Mouse (Mus musculus) intestine, embryonic 16.5 days (tissue): ENCODE measurements around the gene Klf12. TPM values are rescaled to one million over a fixed set of nuclear protein-coding genes. Genes with fewer than 3 reads are reported as not detected.
"Not testable (repeated sequence)": the region's sequence is repeated elsewhere in the genome, so short reads cannot be mapped to it uniquely, and the experiment has no call there.

Experiments
- ATAC-seq: fragments of 200-750 bp; cut with Nextera tagmentation; 2 replicates; pipeline ENCODE4 v1.8.0; 2017; ENCODE audit warnings: moderate TSS enrichment, moderate library complexity
- H3K27ac ChIP-seq: fragments of 300-500 bp; sonication (generic); 2 replicates; pipeline ENCODE4 v1.5.1; 2014; ENCODE audit warnings: mild to moderate bottlenecking, low read length
- H3K27me3 ChIP-seq: fragments of 300-500 bp; sonication (generic); replicated peaks from 2 replicates; pipeline ENCODE4 v1.6.1; 2014; ENCODE audit warnings: low read length, control low read depth, mixed read lengths; ENCODE audit not compliant: control insufficient read depth, insufficient read depth
- H3K36me3 ChIP-seq: fragments of 300-500 bp; sonication (generic); 2 replicates; pipeline ENCODE4 v1.6.1; 2014; ENCODE audit warnings: low read length, control low read depth; ENCODE audit not compliant: control insufficient read depth, insufficient read depth
- H3K4me1 ChIP-seq: fragments of 300-500 bp; sonication (generic); 2 replicates; pipeline ENCODE4 v1.6.1; 2014; ENCODE audit warnings: low read length, control low read depth, mixed read lengths; ENCODE audit not compliant: control insufficient read depth, insufficient read depth
- H3K4me2 ChIP-seq: fragments of 300-500 bp; sonication (generic); 2 replicates; pipeline ENCODE4 v1.6.1; 2014; ENCODE audit warnings: low read depth, low read length, control low read depth
- H3K4me3 ChIP-seq: fragments of 300-500 bp; sonication (generic); 2 replicates; pipeline ENCODE4 v1.5.1; 2014; ENCODE audit warnings: mild to moderate bottlenecking, low read length
- H3K9ac ChIP-seq: fragments of 300-500 bp; sonication (generic); 2 replicates; pipeline ENCODE4 v1.6.1; 2014; ENCODE audit warnings: low read depth, low read length
- H3K9me3 ChIP-seq: fragments of 300-500 bp; sonication (generic); 2 replicates; pipeline ENCODE4 v1.6.1; 2016; ENCODE audit warnings: low read length, control low read depth; ENCODE audit not compliant: control insufficient read depth
- whole genome bisulfite sequencing: fragments of 180-500 bp; shearing (Covaris S2); extraction: QIAGEN DNeasy Blood & Tissue Kit; methylation state at CpG from one replicate; pipeline ENCODE4 v1.1.7; 2014; 5-methylcytosine and 5-hydroxymethylcytosine counted together
- polyA plus RNA-seq: library from polyadenylated mRNA; unstranded; fragments of >200 nt; fragmentation: Nextera tagmentation; extraction: Ambion mirVana; gene quantifications from 2 replicates; pipeline ENCODE4 v1.2.1, GENCODE M21; 2015

Gene Klf12
- polyA plus RNA-seq, 1 experiment from 2014 or later, result 8.6 TPM

DNA sequence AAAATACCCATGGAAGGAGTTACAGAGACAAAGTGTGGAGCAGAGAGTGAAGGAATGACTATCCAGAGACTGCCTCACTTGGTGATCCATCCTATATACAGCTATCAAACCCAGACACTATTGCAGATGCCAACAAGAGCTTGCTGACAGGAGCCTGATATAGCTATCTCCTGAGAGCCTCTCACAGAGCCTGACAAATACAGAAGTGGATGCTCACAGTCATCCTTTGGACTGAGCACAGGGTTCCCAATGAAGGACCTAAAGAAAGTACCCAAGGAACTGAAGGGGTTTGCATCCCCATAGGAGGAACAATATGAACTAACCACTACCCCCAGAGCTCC is 430.0 kb downstream of the Klf12 start:
- H3K27ac ChIP-seq, result peak overlapping the region; percentile 45
- not testable (repeated sequence) for H3K9me3 ChIP-seq, H3K9ac ChIP-seq, H3K4me1 ChIP-seq, ATAC-seq, H3K27me3 ChIP-seq, H3K4me3 ChIP-seq, H3K36me3 ChIP-seq, H3K4me2 ChIP-seq

DNA sequence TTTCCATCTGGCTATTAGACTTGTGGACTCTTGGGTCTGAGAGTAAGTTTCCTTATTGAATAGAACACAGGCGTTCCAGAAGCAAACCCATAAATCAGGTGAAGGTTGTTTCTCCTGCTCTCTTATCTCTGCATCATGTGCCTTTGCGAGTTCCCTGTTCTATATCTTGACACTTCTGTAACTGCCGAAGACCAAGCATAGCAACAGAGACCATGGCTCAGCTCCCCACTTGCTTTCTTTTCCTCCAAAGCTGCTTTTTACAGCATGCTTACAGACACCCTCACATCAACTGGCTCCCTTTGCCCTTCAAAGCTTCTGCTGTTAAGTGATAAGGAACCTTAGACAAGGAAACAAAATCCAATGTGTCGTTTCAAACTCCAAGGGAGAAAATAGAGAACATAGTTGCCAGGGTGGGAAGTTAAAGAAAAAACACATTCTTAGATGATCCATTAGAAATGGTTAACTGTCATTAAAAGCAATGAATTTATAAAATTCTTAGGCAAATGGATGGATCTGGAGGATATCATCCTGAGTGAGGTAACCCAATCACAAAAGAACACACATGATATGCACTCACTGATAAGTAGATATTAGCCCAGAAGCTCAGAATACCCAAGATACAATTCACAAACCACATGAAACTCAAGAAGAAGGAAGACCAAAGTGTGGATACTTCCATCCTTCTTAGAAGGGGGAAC is 430.6 kb downstream of the Klf12 start:
- not testable (repeated sequence) for H3K4me1 ChIP-seq, H3K36me3 ChIP-seq, H3K4me3 ChIP-seq, H3K4me2 ChIP-seq, H3K27me3 ChIP-seq, H3K9me3 ChIP-seq, H3K9ac ChIP-seq
- 30% methylated on average over 4 of the region's 4 CpGs for WGBS
- ATAC-seq, result peak; percentile 62
- peak overlapping the region; percentile 85 for H3K27ac ChIP-seq

DNA sequence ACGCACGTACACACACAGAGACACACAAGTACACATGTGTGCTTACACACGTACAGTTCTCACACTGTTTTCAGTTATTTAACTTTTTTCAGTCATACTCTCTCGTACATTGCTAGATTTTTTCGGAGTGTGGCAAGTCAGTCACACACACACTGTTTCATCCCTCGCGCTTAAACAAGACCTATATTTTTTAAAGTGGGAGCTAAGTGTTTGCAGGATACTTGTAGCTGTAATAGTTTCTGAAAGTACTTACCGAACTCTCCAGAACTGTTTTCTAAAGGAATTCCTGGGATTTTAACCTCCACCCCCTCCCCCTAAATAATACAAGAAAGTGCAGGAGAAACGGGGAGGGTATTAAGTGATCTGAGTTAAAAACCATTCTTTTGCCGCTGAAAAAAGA is 434.1 kb downstream of the Klf12 start:
- Histone ChIP-seq H3K27me3 (no peaks in the 10 kb centered on the region), H3K36me3 (no peaks in the 10 kb centered on the region), H3K4me1 (peaks cover 10% of the 10 kb centered on the region), H3K27ac (0 out of 2 replicates have a peak overlapping the region, but pooled peaks have one; percentile 82), H3K4me2 (no peak overlapping the region), H3K9me3 (no peaks in the 10 kb centered on the region), H3K4me3 (no peak overlapping the region), H3K9ac (no peak overlapping the region)
- WGBS, result 81% methylated on average over 10 of the region's 10 CpGs
- ATAC-seq, result no peak

DNA sequence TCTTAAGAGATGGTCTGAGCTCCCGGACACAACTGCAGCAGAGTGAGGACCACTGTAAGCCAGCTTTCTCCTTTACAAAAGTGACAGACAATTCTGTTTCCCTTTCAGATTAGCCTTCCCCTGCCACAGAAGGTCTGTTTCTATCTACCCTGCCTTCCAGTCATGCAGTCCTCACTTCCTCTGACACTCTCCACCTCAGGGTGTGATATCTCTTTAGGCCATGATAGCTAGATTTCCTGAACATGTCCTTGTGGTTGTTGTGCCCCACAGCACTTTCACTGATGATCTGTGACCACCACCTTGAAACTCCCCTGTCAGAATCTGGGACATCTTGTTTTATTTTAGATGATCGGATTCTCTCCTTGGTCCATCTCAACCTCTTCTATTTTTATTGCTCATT is 437.0 kb downstream of the Klf12 start:
- H3K4me1 ChIP-seq, result no peaks in the 10 kb centered on the region
- H3K9me3 ChIP-seq, result no peaks in the 10 kb centered on the region
- no peaks in the 10 kb centered on the region for H3K36me3 ChIP-seq
- no peak overlapping the region for H3K4me3 ChIP-seq
- 87% methylated on average over 2 of the region's 2 CpGs for WGBS
- ATAC-seq, result no peak
- no peaks in the 10 kb centered on the region for H3K27me3 ChIP-seq
- no peak overlapping the region for H3K27ac ChIP-seq
- no peak overlapping the region for H3K4me2 ChIP-seq
- H3K9ac ChIP-seq, result no peak overlapping the region

GRCm38 (mm10) chr14:99826713-99827112 is 457.8 kb downstream of the Klf12 start:
- peak; percentile 55; the same call in 1 of the 2 replicates for ATAC-seq
- Histone ChIP-seq H3K4me1 (no peaks in the 10 kb centered on the region), H3K27ac (no peak overlapping the region), H3K9ac (no peak overlapping the region), H3K4me3 (no peak overlapping the region), H3K27me3 (no peaks in the 10 kb centered on the region), H3K36me3 (no peaks in the 10 kb centered on the region), H3K9me3 (no peaks in the 10 kb centered on the region), H3K4me2 (no peak overlapping the region)
- WGBS, result 42% methylated on average over 1 of the region's 1 CpGs
